Mouse (Mus musculus): ENCODE results near the gene Art1.

Art1 gene

DNA sequence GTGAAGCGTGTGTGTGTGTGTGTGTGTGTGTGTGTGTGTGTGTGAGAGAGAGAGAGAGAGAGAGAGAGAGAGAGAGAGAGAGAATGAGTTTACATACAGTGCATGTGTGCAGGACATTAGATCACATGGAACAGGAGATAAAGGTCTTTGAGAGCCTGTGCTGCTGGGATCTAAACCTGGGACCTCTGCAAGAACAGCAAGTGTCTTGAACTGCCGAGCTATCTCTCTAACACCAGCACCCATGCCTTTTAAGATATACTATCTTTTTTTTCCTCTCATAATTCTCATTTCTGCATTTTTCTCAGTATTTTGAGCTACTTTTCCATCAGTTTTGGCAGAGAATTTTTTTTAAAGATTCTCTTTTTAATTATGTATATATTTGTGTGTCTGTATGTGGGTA, 2.0 kb downstream of the Art1 start:
- in situ Hi-C loops (cut with MboI; ENCODE audit: unreplicated experiment in 2 of 2), result no loop called here

DNA sequence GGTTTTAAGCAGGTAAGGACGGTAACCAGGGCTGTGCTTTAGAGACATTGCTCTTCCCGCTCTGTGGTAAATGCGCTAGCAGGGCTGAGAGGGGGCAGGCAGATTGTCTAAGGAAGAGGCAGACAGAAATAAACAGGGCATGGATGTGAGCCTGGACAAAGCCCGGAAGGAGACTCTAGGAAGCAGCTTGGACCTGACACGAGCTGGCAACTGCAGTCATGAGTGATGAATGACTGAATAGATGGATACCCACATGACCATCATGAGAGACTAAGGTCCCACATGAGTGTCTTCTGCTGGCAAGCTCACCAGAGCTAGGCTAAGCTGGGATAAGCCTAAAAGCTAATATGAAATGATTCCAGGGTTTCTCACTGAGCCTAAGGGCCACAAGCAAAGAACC, 2.6 kb downstream of the Art1 start:
- in situ Hi-C loops (cut with MboI; ENCODE audit: unreplicated experiment in 2 of 2), result no loop called here

DNA sequence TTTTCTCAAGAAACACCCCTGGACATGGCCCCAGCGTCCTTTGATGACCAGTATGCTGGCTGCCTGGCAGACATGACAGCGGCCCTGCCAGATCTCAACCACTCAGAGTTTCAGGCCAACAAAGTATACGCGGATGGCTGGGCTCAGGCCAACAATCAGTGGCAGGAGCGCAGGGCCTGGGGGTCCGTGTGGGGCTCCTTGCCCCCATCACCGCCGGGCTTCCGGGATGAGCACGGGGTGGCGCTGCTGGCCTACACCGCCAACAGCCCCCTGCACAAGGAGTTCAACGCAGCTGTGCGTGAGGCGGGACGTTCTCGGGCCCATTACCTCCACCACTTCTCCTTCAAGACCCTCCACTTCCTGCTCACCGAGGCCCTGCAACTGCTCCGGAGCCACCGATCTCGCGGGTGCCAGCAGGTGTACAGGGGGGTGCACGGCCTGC, 5.2 kb downstream of the Art1 start:
- in situ Hi-C loops (cut with MboI; ENCODE audit: unreplicated experiment in 2 of 2), result no loop called here

DNA sequence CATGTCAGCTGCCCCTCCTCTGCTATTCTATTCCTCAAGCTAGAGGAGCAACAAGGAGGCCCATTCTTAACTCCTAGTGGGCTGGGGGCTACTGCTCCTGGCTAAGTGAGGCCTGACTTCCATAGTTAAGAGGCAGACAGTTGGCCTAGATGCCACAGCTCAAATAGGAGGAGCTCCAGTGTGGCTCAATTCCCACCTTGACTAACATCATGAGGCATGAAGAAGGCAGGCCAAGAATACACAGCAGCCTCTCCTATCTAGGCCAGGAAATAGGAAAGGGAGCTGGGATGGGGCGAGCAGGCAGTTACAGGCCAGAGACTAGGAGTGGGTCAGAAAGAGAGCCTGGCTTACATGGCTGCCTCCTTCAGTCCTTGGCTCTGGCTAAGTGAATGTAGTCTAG, 6.7 kb downstream of the Art1 start:
- in situ Hi-C loops (cut with MboI; ENCODE audit: unreplicated experiment in 2 of 2), result no loop called here

DNA sequence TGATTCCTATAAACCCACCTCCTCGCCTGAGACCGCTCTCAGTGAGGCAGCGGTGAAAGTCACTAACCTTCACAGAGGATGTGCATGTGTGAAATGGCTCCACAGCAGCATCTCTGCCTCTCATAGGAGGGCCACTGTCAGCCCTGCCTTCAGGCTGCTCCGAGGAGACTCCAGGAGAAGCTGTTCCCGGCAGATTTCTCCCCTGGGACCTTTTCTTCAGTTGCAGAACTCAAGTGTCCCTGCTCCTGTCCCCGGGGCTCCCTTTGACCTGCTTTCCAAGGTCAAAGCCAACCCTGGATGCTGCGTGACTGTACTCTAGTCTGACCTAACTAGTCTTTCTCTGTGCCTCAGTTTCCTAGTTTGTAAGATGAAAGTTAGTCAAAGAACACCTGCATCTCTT, 7.6 kb downstream of the Art1 start, which contains the start of gene Art5:
TSS of gene Art5 (minus strand) at position 319 of the 400 bp plus-strand sequence.
- in situ Hi-C loops (cut with MboI; ENCODE audit: unreplicated experiment in 2 of 2), result no loop called here

DNA sequence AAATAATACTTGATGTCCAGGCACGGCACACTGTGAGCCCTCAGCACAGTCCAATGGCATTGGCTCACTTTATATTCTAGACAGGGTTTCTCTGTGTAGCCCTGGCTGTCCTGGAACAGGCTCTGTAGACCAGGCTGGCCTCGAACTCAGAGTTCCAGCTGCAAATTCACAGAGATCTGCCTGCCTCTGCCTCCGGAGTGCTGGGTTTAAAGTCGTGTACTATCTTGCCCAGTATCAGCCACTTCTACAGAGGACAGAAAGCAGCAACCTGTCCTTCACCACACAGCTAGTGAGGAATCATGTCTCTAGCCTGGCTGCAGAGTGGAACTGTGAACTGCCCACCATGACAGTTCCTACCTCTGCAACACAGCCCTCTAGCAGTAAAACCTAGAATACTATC, 8.2 kb downstream of the Art1 start:
- in situ Hi-C loops (cut with MboI; ENCODE audit: unreplicated experiment in 2 of 2), result no loop called here

DNA sequence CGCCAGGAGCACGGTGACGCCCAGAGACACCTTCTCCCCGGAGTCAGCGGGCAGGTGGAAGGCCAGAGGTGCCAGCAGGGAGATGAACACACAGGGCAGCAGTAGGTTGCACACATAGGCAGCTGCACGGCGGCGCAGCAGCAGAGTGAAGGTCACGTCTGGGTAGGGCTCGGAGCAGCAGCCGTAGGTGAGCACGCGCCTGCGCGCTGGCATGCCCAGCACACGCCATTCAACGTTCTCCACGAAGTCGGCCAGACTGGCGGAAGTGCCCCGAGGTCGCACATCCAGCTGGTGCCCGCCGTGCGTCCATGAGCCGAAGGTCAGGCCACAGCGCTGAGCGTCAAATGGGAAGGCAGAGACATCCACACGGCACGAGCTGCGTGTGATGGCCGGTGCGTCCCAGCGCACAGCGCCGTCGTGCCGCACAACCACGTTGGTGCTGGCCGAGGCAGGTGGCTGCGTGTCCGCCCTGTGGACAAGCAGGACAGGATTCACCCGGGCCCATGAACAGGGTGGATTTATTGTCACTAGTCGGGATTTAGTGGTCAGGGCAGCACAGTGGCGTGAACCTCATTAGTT, 11.7 kb downstream of the Art1 start:
- in situ Hi-C loops (cut with MboI; ENCODE audit: unreplicated experiment in 2 of 2), result no loop called here

DNA sequence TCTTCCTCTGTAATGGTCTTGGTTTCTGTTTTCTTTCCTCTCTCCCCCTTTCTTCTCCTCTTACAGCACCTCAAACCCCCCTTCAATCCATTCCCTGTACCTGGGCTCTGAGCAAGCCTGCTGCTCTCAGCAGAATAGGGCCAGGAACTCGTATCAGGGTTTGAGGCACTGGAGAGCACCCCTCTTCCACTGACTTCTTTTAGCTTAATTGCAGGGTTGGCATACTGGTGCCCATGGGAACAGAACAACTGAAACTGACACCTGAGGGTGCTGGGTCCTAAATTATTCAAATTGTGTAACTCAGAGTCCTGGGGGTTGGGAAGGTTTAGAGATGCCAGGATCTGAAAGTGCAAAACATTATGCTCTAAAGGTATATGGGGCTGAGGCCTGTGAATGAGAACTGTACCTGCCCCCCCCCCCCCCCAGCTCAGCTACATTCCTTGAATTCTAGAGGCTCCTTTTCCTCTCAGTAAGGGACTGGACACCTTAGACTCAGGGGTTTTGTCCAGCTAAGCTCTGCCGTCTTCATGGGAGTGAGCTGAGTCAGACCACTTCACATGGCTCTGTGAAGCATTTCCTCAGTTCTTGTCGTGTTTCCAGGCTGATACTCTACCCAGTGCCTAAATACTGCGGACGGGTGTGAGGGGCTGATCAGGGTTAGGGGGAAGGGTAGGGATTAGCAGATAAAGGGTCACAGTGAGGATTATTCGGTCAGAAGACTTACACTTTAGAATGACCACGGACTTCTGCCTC, 15.2 kb downstream of the Art1 start, which contains the start of gene Chrna10:
TSS of gene Chrna10 (minus strand) at position 250 of the 753 bp plus-strand sequence.
- in situ Hi-C loops (cut with MboI; ENCODE audit: unreplicated experiment in 2 of 2), result no loop called here

DNA sequence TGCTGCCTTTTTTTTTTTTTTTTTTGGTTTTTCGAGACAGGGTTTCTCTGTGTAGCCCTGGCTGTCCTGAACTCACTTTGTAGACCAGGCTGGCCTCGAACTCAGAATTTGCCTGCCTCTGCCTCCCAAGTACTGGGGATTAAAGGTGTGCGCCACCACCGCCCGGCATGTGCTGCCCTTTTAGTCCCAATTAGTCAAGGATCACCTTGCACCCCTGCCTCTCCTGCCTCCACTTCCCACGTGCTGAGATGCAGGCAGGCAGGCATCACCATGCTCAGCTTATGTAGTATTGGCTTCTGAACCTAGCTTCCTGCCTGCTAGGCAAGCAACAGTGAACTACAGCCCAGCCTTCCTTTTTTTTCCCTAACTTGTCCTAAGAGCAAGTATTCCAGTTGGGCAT, 15.8 kb downstream of the Art1 start:
- in situ Hi-C loops (cut with MboI; ENCODE audit: unreplicated experiment in 2 of 2), result no loop called here

DNA sequence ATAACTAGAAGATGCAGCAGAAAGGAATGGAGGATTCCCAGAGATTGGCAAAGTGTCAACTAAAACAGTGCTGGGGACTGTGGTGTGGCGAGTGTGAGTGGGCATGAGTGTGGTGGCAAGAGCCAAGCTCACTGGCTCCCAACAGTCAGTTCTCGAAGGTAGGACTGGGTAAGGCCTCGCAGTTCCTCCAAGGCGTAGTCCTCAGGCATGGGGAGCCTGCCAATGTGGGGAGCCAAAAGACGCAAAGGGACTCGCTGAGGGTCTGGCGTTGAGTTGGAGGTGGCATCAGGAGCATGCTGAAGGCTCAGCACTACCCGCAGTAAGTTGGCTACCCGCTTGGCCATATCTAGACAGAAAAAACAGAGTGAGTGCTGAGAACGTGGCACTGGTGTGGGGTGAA, 18.8 kb downstream of the Art1 start:
- in situ Hi-C loops (cut with MboI; ENCODE audit: unreplicated experiment in 2 of 2), result no loop called here

DNA sequence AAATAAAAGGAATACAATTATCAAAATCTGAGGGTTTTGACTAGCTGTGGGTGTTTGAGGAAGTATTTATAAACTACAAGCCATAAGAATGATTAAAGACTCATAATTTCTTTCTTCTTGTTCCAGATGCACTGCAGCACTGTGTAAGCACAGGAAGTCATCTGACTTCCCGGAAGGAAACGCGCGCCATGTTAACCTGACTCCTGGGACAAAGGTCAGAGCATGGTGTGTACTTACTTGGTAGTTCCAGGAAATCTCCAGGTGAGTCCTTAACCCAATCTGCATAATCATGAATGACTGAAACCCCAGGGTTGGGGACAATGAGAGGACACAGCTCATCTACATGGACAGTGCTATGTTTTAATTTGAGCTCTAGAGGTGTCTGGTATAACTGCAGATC, 30.9 kb downstream of the Art1 start:
- in situ Hi-C loops (cut with MboI; ENCODE audit: unreplicated experiment in 2 of 2), result loop anchor here in 1 of 2 experiments (10.0 kb wide), 1 partner anchor 122 kb away; the partner anchor contains the start of gene Rhog

DNA sequence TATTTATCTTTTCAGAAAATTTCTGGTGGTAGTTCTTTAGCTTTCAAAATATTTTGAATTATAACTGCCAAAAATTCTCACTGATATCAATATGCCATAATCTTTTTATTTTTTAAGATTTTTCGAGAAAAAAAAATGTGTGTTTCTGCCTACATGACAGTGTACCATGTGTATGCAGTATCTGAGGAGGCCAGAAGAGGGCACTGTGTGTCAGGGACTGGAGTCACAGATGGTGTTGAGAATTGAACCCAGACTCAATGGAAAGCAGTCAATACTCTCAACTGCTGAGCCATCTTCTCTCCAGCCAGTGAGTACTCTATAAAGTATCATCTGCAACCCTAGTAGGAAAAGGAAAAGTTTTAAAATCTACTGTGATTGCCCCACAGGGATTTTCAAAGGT, 35.9 kb downstream of the Art1 start:
- in situ Hi-C loops (cut with MboI; ENCODE audit: unreplicated experiment in 2 of 2), result loop anchor here (5.0 to 10.0 kb wide), 3 partner anchors 117 to 285 kb away; partner anchors contain the start of gene Rhog (in 1 of the 2)

DNA sequence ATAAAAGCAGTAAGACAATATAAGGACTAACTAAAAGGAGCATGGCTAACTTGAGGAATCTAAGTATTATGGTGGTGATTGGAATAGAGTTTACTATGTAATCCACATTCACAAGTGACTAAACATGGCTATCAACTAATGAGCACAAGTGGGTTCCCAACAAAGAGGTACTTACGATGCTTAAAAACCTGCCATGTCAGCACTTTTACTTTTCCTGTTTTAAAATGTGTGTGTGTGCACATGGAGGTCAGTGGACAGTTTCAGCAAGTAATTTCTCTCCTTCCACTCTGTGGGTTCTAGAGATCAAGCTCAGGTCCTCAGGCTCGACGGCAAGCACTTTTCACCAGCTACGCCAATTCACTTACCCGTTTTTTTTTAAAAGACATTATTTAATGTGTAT, 36.4 kb downstream of the Art1 start:
- in situ Hi-C loops (cut with MboI; ENCODE audit: unreplicated experiment in 2 of 2), result loop anchor here (5.0 to 10.0 kb wide), 3 partner anchors 117 to 284 kb away; partner anchors contain the start of gene Rhog (in 1 of the 2)

DNA sequence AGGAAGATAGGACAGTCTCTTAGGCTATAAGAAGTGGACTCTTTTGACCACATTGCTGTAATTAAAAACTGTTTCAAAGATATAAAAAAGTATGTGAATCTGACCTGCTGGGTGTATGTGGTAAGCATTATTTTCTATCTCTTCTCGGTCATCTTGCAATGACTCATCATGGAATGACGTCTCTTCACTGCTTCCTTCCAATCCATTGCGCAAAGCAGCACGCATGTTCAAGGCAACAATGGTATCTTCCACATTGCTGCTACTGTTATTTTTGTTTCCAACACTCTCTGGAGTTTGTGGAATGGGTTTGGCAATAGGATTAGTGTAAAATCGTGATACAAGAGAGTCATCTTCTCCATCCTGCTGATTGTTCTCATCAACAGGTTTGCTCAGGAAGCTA, 52.1 kb downstream of the Art1 start:
- in situ Hi-C loops (cut with MboI; ENCODE audit: unreplicated experiment in 2 of 2), result no loop called here
